Mouse (Mus musculus) embryo, embryonic 9.5 days (tissue): ENCODE data around the gene Unc50.
A peak's percentile ranks its signal among the peaks of the same experiment; 100 is the strongest.

Experiments
- DNase-seq: peaks from one replicate; pipeline ENCODE4 v3.0.0-alpha.2; 2017; ENCODE audit errors: extremely low spot score

The Unc50 gene

GRCm38 (mm10) chr1:37429366-37430296 is at the start of gene Unc50, which contains the start of gene Coa5:
Gene Unc50 (plus strand): TSS chr1:37430139.
Gene Coa5 (minus strand): TSS chr1:37430103.
- peak; percentile 89 for DNase-seq

DNA sequence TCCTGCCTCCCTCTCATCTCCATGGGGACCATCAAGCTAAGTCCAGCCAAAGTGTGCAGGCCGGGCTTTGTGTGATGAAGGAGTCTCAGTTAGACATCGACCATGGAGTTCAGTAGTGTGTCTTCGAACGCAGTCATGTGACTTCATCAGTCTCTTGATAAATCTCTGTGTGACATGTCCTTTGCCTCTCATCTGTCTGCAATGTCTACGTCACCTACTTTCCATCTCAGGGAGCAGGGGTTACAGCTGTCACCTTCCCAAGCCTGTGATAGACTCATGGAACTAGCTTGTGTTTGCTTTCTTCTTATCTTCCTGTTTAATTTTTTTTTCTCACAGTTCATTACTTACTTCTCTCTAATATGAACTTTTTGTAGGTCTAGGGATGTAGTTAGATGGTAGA is 49.0 kb upstream of the Unc50 start:
- no peak for DNase-seq

DNA sequence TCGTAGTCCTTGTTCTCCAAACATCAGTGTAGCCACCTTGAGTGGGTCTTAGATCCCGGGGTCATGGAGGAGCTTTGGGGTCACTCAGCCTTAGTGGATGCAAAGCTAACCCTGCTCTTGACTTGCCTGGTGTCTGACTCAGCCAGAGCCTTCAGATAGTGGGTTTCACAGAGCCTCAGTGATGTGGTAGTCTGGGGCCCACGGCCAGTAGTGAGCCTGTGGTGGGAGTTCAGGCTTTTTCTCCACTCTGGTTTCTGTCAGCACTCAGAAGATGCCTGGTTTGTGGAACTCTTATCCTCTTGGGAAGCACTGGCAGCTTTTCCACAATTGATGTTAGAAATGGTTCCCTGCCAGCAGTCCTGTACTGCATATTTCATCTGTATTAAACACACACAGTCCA is 45.6 kb upstream of the Unc50 start:
- no peak for DNase-seq

DNA sequence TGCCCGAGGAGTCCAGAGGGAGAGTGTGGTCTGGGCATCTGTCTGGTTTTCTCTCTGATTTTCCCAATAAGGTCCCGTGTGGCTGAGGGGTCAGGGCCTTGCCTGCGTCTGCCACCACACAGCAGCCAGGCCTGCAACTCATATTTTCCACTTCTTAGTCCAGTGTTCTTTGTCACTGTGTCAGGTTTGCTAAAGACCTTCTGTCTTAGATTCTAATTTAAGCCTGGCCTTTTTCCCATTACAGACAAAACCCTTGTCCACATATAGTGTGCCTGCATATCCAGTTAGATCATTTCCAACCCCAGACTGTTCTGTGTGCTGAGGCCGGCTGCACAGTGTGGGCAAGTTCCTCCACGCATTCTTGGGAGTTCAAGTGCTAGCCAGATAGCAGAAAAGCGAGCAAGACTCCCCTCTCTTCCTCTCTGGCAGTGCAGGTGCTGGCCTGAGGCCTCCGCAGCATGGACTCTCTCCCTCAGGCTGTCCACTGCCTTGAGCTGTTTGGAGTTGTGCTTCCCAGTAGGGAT is 43.4 kb upstream of the Unc50 start:
- no peak for DNase-seq

GRCm38 (mm10) chr1:37393174-37393573 is 36.8 kb upstream of the Unc50 start:
- no peak for DNase-seq

GRCm38 (mm10) chr1:37396481-37396880 is 33.5 kb upstream of the Unc50 start:
- DNase-seq, result no peak

- DNase-seq, result no peak
These were observed 31.0 kb upstream of the Unc50 start for GRCm38 (mm10) chr1:37398961-37399360.

- DNase-seq, result no peak
These were observed 30.2 kb upstream of the Unc50 start for GRCm38 (mm10) chr1:37399734-37400133.

DNA sequence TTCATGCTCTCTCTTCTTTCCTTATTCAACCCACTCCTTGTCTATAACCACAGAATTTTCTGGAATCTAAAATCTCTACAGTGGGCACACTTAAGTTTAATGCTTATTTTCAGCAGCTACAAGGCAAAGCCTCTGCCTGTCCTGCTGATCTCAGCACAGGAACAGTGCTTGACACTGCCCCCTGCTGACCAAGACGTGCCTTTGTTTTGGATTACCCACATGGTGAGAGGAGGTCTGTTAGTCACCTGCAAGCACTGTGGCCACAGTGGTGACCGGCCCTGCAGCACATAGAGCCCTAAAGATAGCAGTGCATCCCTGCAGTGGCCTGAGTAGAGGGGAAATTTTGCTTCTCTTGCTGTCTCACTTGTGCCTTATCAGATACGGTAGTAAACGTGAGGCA is 28.3 kb upstream of the Unc50 start:
- DNase-seq, result peak; percentile 45

DNA sequence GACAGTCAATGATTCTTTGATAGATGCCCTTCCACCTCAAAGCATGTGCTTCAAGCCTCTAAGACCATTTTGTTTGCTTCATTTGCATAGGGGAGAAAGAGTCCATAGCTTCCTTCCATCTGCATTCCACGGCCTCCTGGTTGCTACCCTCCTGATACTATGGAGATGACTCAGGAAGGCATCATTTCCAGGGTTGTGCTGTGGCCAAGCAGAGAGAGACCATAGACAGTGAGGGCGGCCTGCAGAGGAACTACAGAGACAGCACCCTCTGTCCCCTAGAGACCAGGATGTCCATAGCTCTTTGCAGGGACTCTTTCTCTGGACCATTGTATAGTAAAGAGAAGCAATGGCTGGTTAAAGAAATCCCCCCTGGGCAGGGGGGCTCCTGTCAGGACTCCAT is 24.8 kb upstream of the Unc50 start:
- no peak for DNase-seq

DNA sequence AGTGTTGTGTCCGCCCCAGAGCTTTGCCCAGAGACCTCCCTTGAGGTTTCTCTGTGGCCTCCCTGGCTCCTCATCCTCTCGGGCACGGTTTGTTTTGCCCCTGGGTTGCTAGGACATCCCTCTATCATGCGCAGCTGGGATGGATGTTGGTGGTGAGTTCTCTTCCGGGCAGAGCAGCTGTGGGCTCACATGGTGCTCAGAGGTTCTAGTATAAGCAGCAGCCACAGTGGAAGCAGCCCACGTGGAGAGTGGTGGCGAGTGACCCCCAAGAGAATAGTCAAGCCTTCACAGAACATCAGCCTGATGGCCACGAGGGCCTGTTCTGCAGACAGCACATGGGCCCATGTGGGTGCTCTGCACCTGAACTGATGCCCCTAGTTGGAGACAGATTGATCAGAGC is 22.7 kb upstream of the Unc50 start:
- no peak for DNase-seq

- DNase-seq, result no peak
These were observed 21.9 kb upstream of the Unc50 start for GRCm38 (mm10) chr1:37408059-37408458.

DNA sequence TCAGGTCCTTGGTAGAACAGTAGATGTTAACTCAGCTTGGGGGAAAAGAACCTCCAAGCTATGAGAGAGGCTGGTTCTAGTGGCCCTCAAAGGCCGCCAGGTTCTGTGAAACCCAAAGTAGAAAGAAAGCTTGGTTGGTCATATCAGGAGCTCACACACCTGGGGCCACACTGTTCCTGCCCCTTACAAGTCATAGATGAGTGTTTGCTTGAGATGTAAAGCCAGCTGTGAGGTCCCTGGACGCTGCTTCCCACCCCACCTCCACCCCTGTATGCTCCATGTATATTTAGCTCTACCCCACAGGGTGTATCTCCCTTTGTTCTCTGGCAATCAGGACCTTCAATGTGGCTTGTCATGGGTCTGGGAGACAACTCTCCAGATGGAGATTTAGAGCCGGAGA is 21.3 kb upstream of the Unc50 start:
- DNase-seq, result no peak

GRCm38 (mm10) chr1:37409647-37410046 is 20.3 kb upstream of the Unc50 start:
- DNase-seq, result no peak

- DNase-seq, result no peak
These were observed 14.5 kb upstream of the Unc50 start for GRCm38 (mm10) chr1:37415394-37415793.

DNA sequence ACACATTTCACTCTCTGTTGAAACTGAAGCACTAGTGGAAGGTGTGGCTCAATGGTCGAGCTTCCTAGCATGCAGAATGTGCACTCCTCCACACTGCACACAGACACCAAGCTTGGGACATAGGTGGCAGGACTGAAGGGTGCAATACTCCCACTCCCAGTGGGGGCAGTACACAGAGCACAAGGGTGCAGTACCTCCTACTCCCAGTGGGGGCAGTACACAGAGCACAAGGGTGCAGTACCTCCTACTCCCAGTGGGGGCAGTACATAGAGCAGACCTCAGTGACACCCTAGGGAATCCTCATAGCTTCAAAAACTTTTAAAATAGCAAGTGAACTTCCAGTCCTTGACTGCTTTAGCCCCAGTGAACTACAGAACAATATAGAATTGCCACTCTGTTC is 10.5 kb upstream of the Unc50 start:
- DNase-seq, result no peak

DNA sequence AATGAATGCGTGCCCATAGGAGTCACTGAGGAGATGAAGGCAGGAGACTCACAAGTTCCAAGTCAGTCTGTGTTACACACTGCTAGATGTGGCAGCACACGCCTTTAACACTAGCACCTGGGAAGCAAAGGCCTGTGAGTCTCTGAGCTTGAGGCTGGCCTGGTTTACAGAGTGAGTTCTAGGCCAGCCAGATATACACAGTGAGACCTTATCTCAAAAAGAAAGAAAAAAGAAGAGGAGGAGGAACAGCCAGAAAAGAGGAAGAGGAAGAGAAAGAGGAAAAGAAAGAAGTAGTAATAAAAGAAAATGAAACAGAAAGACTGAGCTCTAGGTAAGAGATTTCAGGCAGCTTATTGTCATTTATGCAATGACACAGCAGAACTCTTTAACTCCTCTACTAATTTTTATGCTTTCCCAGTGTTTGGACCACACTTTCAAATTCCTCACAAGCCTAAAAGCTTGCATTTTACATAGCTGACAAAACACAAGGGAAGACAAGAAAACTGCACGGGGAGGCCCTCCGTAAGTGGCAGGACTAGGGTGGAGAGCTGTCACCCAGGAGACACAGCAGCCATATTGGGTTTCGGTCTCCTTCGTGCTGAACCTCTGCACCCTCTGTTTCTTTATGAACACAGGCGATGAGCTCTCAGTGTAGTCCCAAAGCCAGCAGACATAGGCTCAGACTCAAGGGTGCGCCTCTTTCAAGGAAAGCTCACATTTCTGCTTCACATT is 2.6 kb upstream of the Unc50 start:
- no peak for DNase-seq

GRCm38 (mm10) chr1:37428911-37429310 is 1.0 kb upstream of the Unc50 start:
- no peak for DNase-seq

DNA sequence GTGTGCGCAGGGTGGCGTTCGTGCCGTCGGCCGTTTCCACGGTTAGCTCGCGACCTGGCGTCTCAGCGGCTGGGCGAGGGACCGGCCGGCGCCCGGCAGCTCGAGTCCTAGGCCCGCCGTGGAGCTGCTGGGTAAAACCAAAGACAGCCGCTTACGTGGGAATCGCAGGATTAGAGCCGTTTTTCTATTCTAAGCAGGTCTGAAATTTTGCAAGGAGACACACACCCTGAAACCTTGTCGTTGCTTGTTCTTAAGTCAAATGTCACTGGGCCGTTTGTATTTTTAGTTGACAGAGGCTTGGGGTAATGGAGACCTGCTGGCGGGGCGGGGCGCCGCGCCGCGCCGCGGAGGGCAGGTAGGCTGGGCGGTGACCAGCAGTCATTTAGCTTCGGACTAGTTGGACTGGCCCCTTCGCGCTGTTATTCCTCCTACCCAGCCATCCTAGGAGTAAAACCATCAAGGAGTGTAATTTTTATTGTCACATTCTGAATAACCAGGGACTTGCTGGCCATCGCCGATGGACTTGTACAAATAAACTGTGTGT is 430 bp downstream of the Unc50 start:
- no peak for DNase-seq

DNA sequence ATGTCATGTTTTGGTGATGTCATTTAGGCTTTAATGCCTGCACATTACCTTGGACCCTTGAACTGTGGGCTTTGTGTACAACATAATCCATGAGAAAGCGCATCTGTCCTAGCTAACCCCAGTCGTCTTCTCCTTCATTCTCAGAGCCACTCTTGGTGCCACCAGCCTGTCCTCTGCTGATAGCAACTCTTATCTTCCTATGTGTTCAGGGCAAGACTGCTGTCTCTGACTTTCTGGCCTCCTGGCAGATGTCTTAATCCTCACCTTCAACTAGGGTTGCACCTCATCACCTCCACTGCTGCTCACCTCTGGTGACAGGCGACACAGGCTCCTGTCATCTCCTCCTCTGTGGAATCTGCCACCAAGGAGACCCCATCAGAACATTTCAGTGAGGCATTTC is 6.5 kb downstream of the Unc50 start:
- DNase-seq, result no peak

- DNase-seq, result no peak
These were observed 13.2 kb downstream of the Unc50 start for GRCm38 (mm10) chr1:37442848-37443835.
